Mouse (Mus musculus): ENCODE measurements around the gene Tgm6. TPM values are rescaled to one million over a fixed set of nuclear protein-coding genes. Genes with fewer than 3 reads are reported as not detected.

Tgm6 gene
- polyA plus RNA-seq, 1 experiment = not detected

DNA sequence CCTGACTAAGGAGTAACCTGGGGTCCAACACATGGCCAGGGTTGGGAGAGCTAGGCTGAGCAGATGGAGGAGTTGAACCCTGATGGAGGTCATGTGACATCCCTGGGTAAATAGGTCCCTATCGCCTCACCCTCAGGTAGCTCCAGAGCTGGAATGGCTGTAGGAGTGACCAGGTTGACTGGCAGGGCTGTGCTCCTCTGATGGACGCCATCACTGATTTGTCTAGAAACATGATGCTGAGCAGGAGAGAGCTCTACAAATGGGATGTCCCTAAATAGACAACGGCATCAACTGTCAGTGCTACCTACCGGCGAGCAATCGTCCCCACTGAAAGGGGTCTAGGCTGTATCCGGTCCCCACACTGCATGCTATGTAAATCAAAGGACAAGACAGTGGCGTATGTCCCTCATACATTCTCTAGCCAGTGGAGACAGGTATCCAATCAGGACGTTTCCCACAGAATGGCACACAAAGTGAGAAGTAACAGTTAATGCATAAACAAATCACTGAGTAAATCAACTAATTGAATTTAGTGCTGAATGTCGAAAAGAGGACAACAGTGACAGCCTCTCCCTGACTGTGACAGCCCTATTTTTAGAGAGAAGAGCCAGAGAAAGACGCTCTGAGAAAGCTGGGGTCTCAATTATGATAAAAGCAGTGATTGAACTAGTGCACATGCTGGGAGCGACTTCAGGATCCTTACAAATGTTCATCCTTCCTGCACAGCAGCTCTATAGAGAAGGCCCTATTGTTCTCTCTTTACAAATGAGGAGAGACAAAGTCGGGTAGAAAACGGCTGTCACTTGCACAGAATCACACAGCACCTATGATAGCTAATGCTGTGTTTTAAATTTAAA, 45.2 kb downstream of the Tgm6 start:
- Histone ChIP-seq H3K27ac (ENCODE audit: insufficient read depth, low read depth, low read length) (no peak overlapping the region), H3K4me3 (ENCODE audit: low read depth, low read length) (no peak overlapping the region), H3K27me3 (ENCODE audit: control insufficient read depth, insufficient read depth, low read length) (no peaks in the 10 kb centered on the region), H3K4me1 (ENCODE audit: control insufficient read depth, insufficient read depth, insufficient read length, low read length) (no peaks in the 10 kb centered on the region), H3K36me3 (ENCODE audit: control insufficient read depth, insufficient read depth, low read length) (no peaks in the 10 kb centered on the region)
- no peak for TF ChIP-seq POLR2A (IDR thresholded peaks at IDR 0.05; ENCODE audit: low read depth, low read length)
- TF ChIP-seq CTCF (IDR thresholded peaks at IDR 0.05; ENCODE audit: extremely low read depth, insufficient read length, insufficient replicate concordance, low read depth, low read length) = no peak
- 74% methylated on average over 14 of the region's 14 CpGs for WGBS

DNA sequence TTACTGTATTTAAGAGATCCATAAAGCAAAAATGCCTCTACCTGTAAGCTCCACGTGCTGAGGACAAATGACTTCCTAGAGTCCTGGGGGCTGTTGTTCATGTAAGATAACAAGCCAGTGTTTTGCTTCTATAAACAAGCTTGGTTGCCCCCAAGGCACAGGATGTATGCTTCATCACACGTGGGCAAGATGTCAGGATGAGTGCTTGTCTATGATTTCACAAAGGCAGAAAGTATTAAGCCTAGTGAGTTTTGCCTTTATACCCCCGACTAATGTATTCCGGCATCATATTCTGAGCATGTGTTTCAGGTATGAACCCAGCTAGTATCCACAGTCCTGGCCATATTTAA, 45.8 kb downstream of the Tgm6 start:
- H3K36me3 ChIP-seq (ENCODE audit: control insufficient read depth, insufficient read depth, low read length) = no peaks in the 10 kb centered on the region
- 61% methylated on average over 4 of the region's 4 CpGs for WGBS
- TF ChIP-seq POLR2A (IDR thresholded peaks at IDR 0.05; ENCODE audit: low read depth, low read length) = no peak
- TF ChIP-seq CTCF (IDR thresholded peaks at IDR 0.05; ENCODE audit: extremely low read depth, insufficient read length, insufficient replicate concordance, low read depth, low read length) = no peak
- H3K4me1 ChIP-seq (ENCODE audit: control insufficient read depth, insufficient read depth, insufficient read length, low read length) = no peaks in the 10 kb centered on the region
- H3K4me3 ChIP-seq (ENCODE audit: low read depth, low read length) = no peak overlapping the region
- H3K27me3 ChIP-seq (ENCODE audit: control insufficient read depth, insufficient read depth, low read length) = no peaks in the 10 kb centered on the region
- H3K27ac ChIP-seq (ENCODE audit: insufficient read depth, low read depth, low read length) = no peak overlapping the region

DNA sequence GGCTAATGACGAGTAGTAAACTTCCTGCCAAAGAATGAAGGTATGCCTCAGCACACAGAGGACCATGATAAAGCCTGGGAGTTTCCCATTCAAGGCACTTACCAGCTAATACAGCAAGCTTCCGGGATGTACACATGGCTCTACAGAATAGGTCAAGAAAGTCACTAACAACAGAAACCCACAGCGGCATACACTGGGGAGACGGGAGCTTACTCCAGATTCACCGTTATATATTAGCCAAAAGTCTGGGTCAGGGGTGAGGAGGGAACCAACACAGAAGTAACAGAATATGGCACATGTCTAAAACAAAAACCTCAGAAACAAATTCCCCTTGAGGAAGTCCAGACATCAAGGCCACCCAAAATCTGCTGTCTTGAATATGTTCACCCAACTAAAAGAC, 50.5 kb downstream of the Tgm6 start:
- Histone ChIP-seq H3K4me1 (ENCODE audit: control insufficient read depth, insufficient read depth, insufficient read length, low read length) (no peaks in the 10 kb centered on the region), H3K27ac (ENCODE audit: insufficient read depth, low read depth, low read length) (no peak overlapping the region), H3K4me3 (ENCODE audit: low read depth, low read length) (no peak overlapping the region), H3K27me3 (ENCODE audit: control insufficient read depth, insufficient read depth, low read length) (no peaks in the 10 kb centered on the region), H3K36me3 (ENCODE audit: control insufficient read depth, insufficient read depth, low read length) (peaks cover 4% of the 10 kb centered on the region; the same call in 1 of the 2 replicates)
- WGBS = 76% methylated on average over 5 of the region's 5 CpGs
- TF ChIP-seq POLR2A (IDR thresholded peaks at IDR 0.05; ENCODE audit: low read depth, low read length) (no peak), CTCF (IDR thresholded peaks at IDR 0.05; ENCODE audit: extremely low read depth, insufficient read length, insufficient replicate concordance, low read depth, low read length) (no peak)

DNA sequence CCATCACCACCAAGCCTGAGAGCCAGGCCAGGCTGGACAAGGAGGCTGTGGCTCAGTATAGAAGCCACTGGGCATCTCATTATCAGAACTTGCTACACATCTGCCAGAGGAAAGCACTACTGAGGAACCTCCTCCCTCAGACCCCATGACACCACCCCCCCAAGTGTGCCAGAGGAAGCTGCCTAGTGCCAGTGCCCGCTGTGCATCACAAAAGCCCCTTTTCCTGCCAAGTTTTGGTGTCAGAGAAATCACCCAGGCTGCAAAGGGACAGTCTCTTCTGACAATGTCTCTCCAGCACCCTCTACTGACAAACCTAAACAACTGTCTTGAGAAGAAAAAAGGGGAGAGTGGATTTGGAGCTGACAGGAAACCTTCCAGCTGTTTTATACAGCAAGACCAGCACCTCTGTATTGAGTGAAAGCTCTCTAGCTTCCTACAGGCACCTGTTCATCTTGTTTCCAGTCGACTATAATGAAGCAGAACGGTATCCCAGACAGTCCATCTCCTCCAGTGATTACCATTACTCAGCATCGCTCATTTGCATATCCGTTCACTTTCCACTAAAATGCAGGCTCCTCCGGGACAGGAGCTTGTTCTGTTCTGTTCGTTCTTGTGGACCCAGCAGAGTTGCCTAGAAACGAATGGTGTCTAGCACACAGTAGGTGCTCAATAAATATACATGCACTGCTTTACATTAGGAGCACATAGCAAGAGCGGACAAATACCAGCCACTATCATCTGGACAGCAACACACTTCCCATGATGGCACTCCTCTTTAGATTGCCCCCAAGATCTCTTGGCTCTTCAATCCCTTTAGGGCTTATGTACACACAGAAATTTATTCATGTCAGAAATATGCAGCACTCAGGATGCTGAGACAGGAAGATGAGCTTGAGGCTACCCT, 54.3 kb downstream of the Tgm6 start:
- no peak overlapping the region for H3K4me3 ChIP-seq (ENCODE audit: low read depth, low read length)
- no peaks in the 10 kb centered on the region for H3K27me3 ChIP-seq (ENCODE audit: control insufficient read depth, insufficient read depth, low read length)
- no peak for TF ChIP-seq CTCF (IDR thresholded peaks at IDR 0.05; ENCODE audit: extremely low read depth, insufficient read length, insufficient replicate concordance, low read depth, low read length)
- no peak for TF ChIP-seq POLR2A (IDR thresholded peaks at IDR 0.05; ENCODE audit: low read depth, low read length)
- peaks cover 22% of the 10 kb centered on the region for H3K36me3 ChIP-seq (ENCODE audit: control insufficient read depth, insufficient read depth, low read length)
- 71% methylated on average over 9 of the region's 9 CpGs for WGBS
- H3K27ac ChIP-seq (ENCODE audit: insufficient read depth, low read depth, low read length) = no peak overlapping the region
- H3K4me1 ChIP-seq (ENCODE audit: control insufficient read depth, insufficient read depth, insufficient read length, low read length) = no peaks in the 10 kb centered on the region

DNA sequence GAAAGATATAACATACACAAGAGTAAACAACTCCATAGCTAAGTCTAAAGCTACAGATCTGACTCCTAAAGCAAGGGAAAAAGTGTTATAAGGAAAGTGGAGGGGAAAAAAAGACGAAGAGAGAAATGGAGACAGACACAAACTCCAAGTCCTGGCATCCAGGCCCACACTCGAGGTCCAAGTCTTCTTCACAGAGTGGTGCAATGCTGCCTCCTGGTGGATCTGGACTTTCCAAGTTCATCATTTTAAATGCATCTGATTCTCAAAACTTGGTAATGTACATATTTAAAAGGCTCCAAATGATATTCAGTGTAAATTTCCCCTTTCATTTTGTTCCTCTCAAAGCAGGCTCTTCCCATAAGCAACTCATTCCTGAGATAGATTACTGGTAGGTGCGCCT, 55.6 kb downstream of the Tgm6 start:
- no peaks in the 10 kb centered on the region for H3K27me3 ChIP-seq (ENCODE audit: control insufficient read depth, insufficient read depth, low read length)
- no peaks in the 10 kb centered on the region for H3K4me1 ChIP-seq (ENCODE audit: control insufficient read depth, insufficient read depth, insufficient read length, low read length)
- H3K27ac ChIP-seq (ENCODE audit: insufficient read depth, low read depth, low read length) = no peak overlapping the region
- TF ChIP-seq POLR2A (IDR thresholded peaks at IDR 0.05; ENCODE audit: low read depth, low read length) (no peak), CTCF (IDR thresholded peaks at IDR 0.05; ENCODE audit: extremely low read depth, insufficient read length, insufficient replicate concordance, low read depth, low read length) (peak; percentile 51; the same call in 1 of the 2 replicates)
- 50% methylated on average over 3 of the region's 3 CpGs for WGBS
- no peak overlapping the region for H3K4me3 ChIP-seq (ENCODE audit: low read depth, low read length)
- peaks cover 35% of the 10 kb centered on the region for H3K36me3 ChIP-seq (ENCODE audit: control insufficient read depth, insufficient read depth, low read length)

DNA sequence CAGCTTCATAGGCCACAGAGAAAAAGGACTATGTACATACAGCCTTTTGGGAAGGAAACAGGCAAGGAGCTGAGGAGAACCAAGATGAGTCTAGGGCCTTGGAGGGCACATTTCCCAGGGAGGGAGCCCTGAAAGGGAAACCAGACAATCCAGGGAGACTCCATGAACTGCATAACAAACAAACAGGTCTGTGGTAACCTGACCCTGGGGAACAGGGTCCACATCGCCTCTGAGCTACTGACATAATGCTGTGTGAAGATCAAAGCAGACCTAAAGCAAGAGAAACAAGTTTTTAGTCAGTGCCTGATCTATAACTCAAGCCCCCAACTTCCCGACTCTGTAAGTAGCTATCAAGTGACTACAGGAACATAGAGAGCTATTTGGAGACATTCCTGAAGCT, 59.5 kb downstream of the Tgm6 start:
- WGBS = 87% methylated on average over 2 of the region's 2 CpGs
- Histone ChIP-seq H3K4me3 (ENCODE audit: low read depth, low read length) (no peak overlapping the region), H3K27me3 (ENCODE audit: control insufficient read depth, insufficient read depth, low read length) (no peaks in the 10 kb centered on the region), H3K36me3 (ENCODE audit: control insufficient read depth, insufficient read depth, low read length) (peaks cover 61% of the 10 kb centered on the region), H3K27ac (ENCODE audit: insufficient read depth, low read depth, low read length) (no peak overlapping the region), H3K4me1 (ENCODE audit: control insufficient read depth, insufficient read depth, insufficient read length, low read length) (no peaks in the 10 kb centered on the region)
- TF ChIP-seq CTCF (IDR thresholded peaks at IDR 0.05; ENCODE audit: extremely low read depth, insufficient read length, insufficient replicate concordance, low read depth, low read length) (no peak), POLR2A (IDR thresholded peaks at IDR 0.05; ENCODE audit: low read depth, low read length) (no peak)

DNA sequence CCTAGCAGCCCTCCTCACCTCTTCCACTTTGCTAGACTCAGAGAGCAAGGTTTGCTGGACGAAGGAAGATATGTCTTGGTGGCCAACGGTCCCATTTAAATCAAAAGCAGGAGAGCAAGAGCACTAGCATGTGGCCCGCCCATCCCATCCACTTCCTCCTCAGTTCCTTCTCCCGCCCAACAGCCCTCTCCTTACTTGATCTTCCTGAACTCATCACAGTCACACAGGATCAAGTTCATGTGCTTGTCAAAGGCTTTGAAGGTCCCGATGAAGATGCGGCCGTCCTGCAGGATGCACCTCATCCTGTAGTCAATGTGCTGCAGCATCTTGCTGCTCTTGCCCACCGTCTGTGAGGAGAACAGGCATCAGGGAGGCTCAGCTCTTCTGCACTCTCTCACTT, 64.6 kb downstream of the Tgm6 start:
- no peaks in the 10 kb centered on the region for H3K27me3 ChIP-seq (ENCODE audit: control insufficient read depth, insufficient read depth, low read length)
- no peak overlapping the region for H3K27ac ChIP-seq (ENCODE audit: insufficient read depth, low read depth, low read length)
- peaks cover 39% of the 10 kb centered on the region for H3K36me3 ChIP-seq (ENCODE audit: control insufficient read depth, insufficient read depth, low read length)
- peaks cover 4% of the 10 kb centered on the region; the same call in 1 of the 2 replicates for H3K4me1 ChIP-seq (ENCODE audit: control insufficient read depth, insufficient read depth, insufficient read length, low read length)
- TF ChIP-seq CTCF (IDR thresholded peaks at IDR 0.05; ENCODE audit: extremely low read depth, insufficient read length, insufficient replicate concordance, low read depth, low read length) (no peak), POLR2A (IDR thresholded peaks at IDR 0.05; ENCODE audit: low read depth, low read length) (no peak)
- 24% methylated on average over 8 of the region's 8 CpGs for WGBS
- no peak overlapping the region; the same call in 1 of the 2 replicates for H3K4me3 ChIP-seq (ENCODE audit: low read depth, low read length)

All from small intestine, adult 2 months (tissue).